Mouse (Mus musculus) embryonic facial prominence, embryonic 15.5 days (tissue): ENCODE results near the gene Sept9. TPM values are rescaled to one million over a fixed set of nuclear protein-coding genes. Genes with fewer than 3 reads are reported as not detected.
A peak's percentile ranks its signal among the peaks of the same experiment; 100 is the strongest.

Source experiments
- ATAC-seq: fragments of 200-750 bp; cut with Nextera tagmentation; 2 replicates; pipeline ENCODE4 v1.8.0; 2017; ENCODE audit warnings: low read depth, moderate TSS enrichment; ENCODE audit not compliant: insufficient number of reproducible peaks, low FRiP score, low TSS enrichment
- H3K27ac ChIP-seq: fragments of 300-500 bp; sonication (generic); replicated peaks from 2 replicates; pipeline ENCODE4 v1.5.1; 2015; ENCODE audit warnings: mild to moderate bottlenecking, inconsistent platforms
- H3K27me3 ChIP-seq: fragments of 300-500 bp; sonication (generic); 2 replicates; pipeline ENCODE4 v1.6.1; 2015; ENCODE audit warnings: inconsistent platforms
- H3K36me3 ChIP-seq: fragments of 300-500 bp; sonication (generic); 2 replicates; pipeline ENCODE4 v1.6.1; 2015; ENCODE audit warnings: mild to moderate bottlenecking, inconsistent platforms
- H3K4me1 ChIP-seq: fragments of 300-500 bp; sonication (generic); 2 replicates; pipeline ENCODE4 v1.6.1; 2015; ENCODE audit warnings: inconsistent platforms
- H3K4me2 ChIP-seq: fragments of 300-500 bp; sonication (generic); replicated peaks from 2 replicates; pipeline ENCODE4 v1.6.1; 2015; ENCODE audit warnings: mild to moderate bottlenecking, inconsistent platforms
- H3K4me3 ChIP-seq: fragments of 300-500 bp; sonication (generic); replicated peaks from 2 replicates; pipeline ENCODE4 v1.5.1; 2015; ENCODE audit warnings: mild to moderate bottlenecking, inconsistent platforms
- H3K9ac ChIP-seq: fragments of 300-500 bp; sonication (generic); 2 replicates; pipeline ENCODE4 v1.6.1; 2015; ENCODE audit warnings: inconsistent platforms
- H3K9me3 ChIP-seq: fragments of 300-500 bp; sonication (generic); replicated peaks from 2 replicates; pipeline ENCODE4 v1.6.1; 2016; ENCODE audit warnings: inconsistent platforms
- WGBS: fragments of 180-500 bp; shearing (Covaris S2); methylation state at CpG from one replicate; pipeline ENCODE4 v1.1.7; 2015; 5-methylcytosine and 5-hydroxymethylcytosine counted together
- polyA plus RNA-seq: library from polyadenylated mRNA; unstranded; fragments of >200 nt; fragmentation: Nextera tagmentation; extraction: Ambion mirVana; gene quantifications from 2 replicates; pipeline ENCODE4 v1.2.1, GENCODE M21; 2015

Gene Sept9
- polyA plus RNA-seq, 1 experiment from 2014 or later, result 157 TPM

GRCm38 (mm10) chr11:117345022-117345765 lies 145.7 kb downstream of the Sept9 start:
- peak overlapping the region; percentile 35 for H3K4me2 ChIP-seq
- H3K27me3 ChIP-seq, result no peaks in the 10 kb centered on the region
- ATAC-seq, result peak; percentile 60
- no peaks in the 10 kb centered on the region for H3K36me3 ChIP-seq
- H3K9me3 ChIP-seq, result no peaks in the 10 kb centered on the region
- 6% methylated on average over 12 of the region's 12 CpGs for WGBS
- H3K4me3 ChIP-seq, result no peak overlapping the region
- peaks cover 94% of the 10 kb centered on the region for H3K4me1 ChIP-seq
- H3K27ac ChIP-seq, result peak overlapping the region; percentile 88
- H3K9ac ChIP-seq, result no peak overlapping the region

- Histone ChIP-seq H3K36me3 (peaks cover 13% of the 10 kb centered on the region), H3K4me2 (no peak overlapping the region)
Observed at GRCm38 (mm10) chr11:117347256-117347655, 147.8 kb downstream of the Sept9 start.

GRCm38 (mm10) chr11:117348429-117349103 lies 149.1 kb downstream of the Sept9 start:
- peaks cover 26% of the 10 kb centered on the region for H3K36me3 ChIP-seq
- 0 out of 2 replicates have a peak overlapping the region, but pooled peaks have one; percentile 12 for H3K4me2 ChIP-seq
- 20% methylated on average over 10 of the region's 10 CpGs for WGBS
- H3K4me1 ChIP-seq, result peaks cover 75% of the 10 kb centered on the region
- no peak overlapping the region for H3K9ac ChIP-seq
- no peaks in the 10 kb centered on the region for H3K27me3 ChIP-seq
- ATAC-seq, result no peak
- no peaks in the 10 kb centered on the region for H3K9me3 ChIP-seq
- H3K4me3 ChIP-seq, result no peak overlapping the region
- peak overlapping the region; percentile 86 for H3K27ac ChIP-seq

More at GRCm38 (mm10) chr11:117347256-117347655, 147.8 kb downstream of the Sept9 start:
- Histone ChIP-seq H3K9me3 (no peaks in the 10 kb centered on the region), H3K4me1 (peaks cover 83% of the 10 kb centered on the region), H3K27ac (peak overlapping the region; percentile 86), H3K4me3 (no peak overlapping the region), H3K27me3 (no peaks in the 10 kb centered on the region), H3K9ac (no peak overlapping the region)
- ATAC-seq, result no peak
- 54% methylated on average over 4 of the region's 4 CpGs for WGBS

GRCm38 (mm10) chr11:117349429-117350363 lies 150.2 kb downstream of the Sept9 start:
- Histone ChIP-seq H3K27me3 (no peaks in the 10 kb centered on the region), H3K27ac (peak overlapping the region; percentile 86), H3K4me3 (no peak overlapping the region), H3K9me3 (no peaks in the 10 kb centered on the region), H3K4me2 (0 out of 2 replicates have a peak overlapping the region, but pooled peaks have one; percentile 1), H3K9ac (no peak overlapping the region), H3K36me3 (peaks cover 38% of the 10 kb centered on the region), H3K4me1 (peaks cover 64% of the 10 kb centered on the region)
- 27% methylated on average over 20 of the region's 20 CpGs for WGBS
- no peak for ATAC-seq

GRCm38 (mm10) chr11:117350462-117351222 lies 151.2 kb downstream of the Sept9 start:
- no peak overlapping the region for H3K4me3 ChIP-seq
- peaks cover 54% of the 10 kb centered on the region for H3K4me1 ChIP-seq
- no peak overlapping the region for H3K9ac ChIP-seq
- no peak overlapping the region for H3K4me2 ChIP-seq
- peak overlapping the region; percentile 86 for H3K27ac ChIP-seq
- H3K36me3 ChIP-seq, result peaks cover 47% of the 10 kb centered on the region
- no peaks in the 10 kb centered on the region for H3K9me3 ChIP-seq
- 73% methylated on average over 11 of the region's 11 CpGs for WGBS
- ATAC-seq, result no peak
- H3K27me3 ChIP-seq, result no peaks in the 10 kb centered on the region

GRCm38 (mm10) chr11:117353126-117353525 lies 153.7 kb downstream of the Sept9 start:
- WGBS, result 92% methylated on average over 11 of the region's 11 CpGs
- Histone ChIP-seq H3K27me3 (no peaks in the 10 kb centered on the region), H3K4me2 (no peak overlapping the region), H3K4me3 (no peak overlapping the region), H3K27ac (no peak overlapping the region), H3K9ac (no peak overlapping the region), H3K36me3 (peaks cover 69% of the 10 kb centered on the region), H3K9me3 (no peaks in the 10 kb centered on the region), H3K4me1 (peaks cover 30% of the 10 kb centered on the region)
- ATAC-seq, result no peak

- Histone ChIP-seq H3K9ac (no peak overlapping the region), H3K27ac (no peak overlapping the region), H3K4me3 (no peak overlapping the region), H3K4me1 (peaks cover 21% of the 10 kb centered on the region), H3K9me3 (no peaks in the 10 kb centered on the region), H3K4me2 (no peak overlapping the region), H3K27me3 (no peaks in the 10 kb centered on the region), H3K36me3 (peaks cover 76% of the 10 kb centered on the region)
- no peak for ATAC-seq
- WGBS, result 87% methylated on average over 4 of the region's 4 CpGs
Observed at GRCm38 (mm10) chr11:117354107-117354506, 154.6 kb downstream of the Sept9 start.

GRCm38 (mm10) chr11:117356937-117357336 lies 157.5 kb downstream of the Sept9 start:
- Histone ChIP-seq H3K36me3 (peaks cover 95% of the 10 kb centered on the region), H3K27me3 (no peaks in the 10 kb centered on the region), H3K4me3 (no peak overlapping the region), H3K9ac (no peak overlapping the region), H3K27ac (peak overlapping the region; percentile 12; the same call in 1 of the 2 replicates), H3K9me3 (no peaks in the 10 kb centered on the region), H3K4me2 (no peak overlapping the region), H3K4me1 (0 out of 2 replicates have a peak, but pooled peaks cover 5% of the 10 kb centered on the region)
- no peak for ATAC-seq
- 64% methylated on average over 3 of the region's 3 CpGs for WGBS

GRCm38 (mm10) chr11:117357916-117358639 lies 158.6 kb downstream of the Sept9 start:
- H3K9ac ChIP-seq, result no peak overlapping the region
- no peak overlapping the region for H3K27ac ChIP-seq
- H3K27me3 ChIP-seq, result no peaks in the 10 kb centered on the region
- 37% methylated on average over 8 of the region's 8 CpGs for WGBS
- H3K4me2 ChIP-seq, result no peak overlapping the region
- peaks cover 94% of the 10 kb centered on the region for H3K36me3 ChIP-seq
- no peak overlapping the region for H3K4me3 ChIP-seq
- no peak for ATAC-seq
- 0 out of 2 replicates have a peak, but pooled peaks cover 5% of the 10 kb centered on the region for H3K4me1 ChIP-seq
- no peaks in the 10 kb centered on the region for H3K9me3 ChIP-seq

GRCm38 (mm10) chr11:117359161-117359560 lies 159.7 kb downstream of the Sept9 start:
- ATAC-seq, result no peak
- peaks cover 83% of the 10 kb centered on the region for H3K36me3 ChIP-seq
- H3K4me3 ChIP-seq, result no peak overlapping the region
- no peak overlapping the region for H3K9ac ChIP-seq
- H3K9me3 ChIP-seq, result no peaks in the 10 kb centered on the region
- H3K4me1 ChIP-seq, result peaks cover 8% of the 10 kb centered on the region; the same call in 1 of the 2 replicates
- no peaks in the 10 kb centered on the region for H3K27me3 ChIP-seq
- no peak overlapping the region for H3K27ac ChIP-seq
- H3K4me2 ChIP-seq, result no peak overlapping the region
- WGBS, result 68% methylated on average over 10 of the region's 10 CpGs
